Mouse (Mus musculus): ENCODE measurements at regions not wholly inside any gene's neighbourhood (a gene's known extent, or its start where the extent isn't known, plus 50 kb on each side); places are given as distances from the start of the nearest gene placed in this dataset.

GRCm38 (mm10) chr15:38164848-38165247 lies 739.5 kb downstream of the 4930447A16Rik start:
- no peaks in the 10 kb centered on the region for H3K9me3 ChIP-seq (ENCODE audit: low read length)
- TF ChIP-seq CTCF (conservative IDR thresholded peaks at IDR 0.05; ENCODE audit: low read length) = no peak
- TF ChIP-seq NANOG (IDR thresholded peaks at IDR 0.05; ENCODE audit: borderline replicate concordance, low read length) = no peak
- TF ChIP-seq POU5F1 (IDR thresholded peaks at IDR 0.05; ENCODE audit: borderline replicate concordance, low read length) = no peak
- H3K4me1 ChIP-seq (replicated peaks; ENCODE audit: low read depth, low read length) = no peaks in the 10 kb centered on the region
- H3K36me3 ChIP-seq (ENCODE audit: insufficient read depth, low read length) = no peaks in the 10 kb centered on the region
- no peak overlapping the region for H3K4me3 ChIP-seq (replicated peaks; ENCODE audit: low read length)
- peaks cover 66% of the 10 kb centered on the region for H3K27me3 ChIP-seq (ENCODE audit: insufficient read depth, low read length)

- peaks cover 62% of the 10 kb centered on the region for H3K27me3 ChIP-seq (ENCODE audit: insufficient read depth, low read length)
- H3K36me3 ChIP-seq (ENCODE audit: insufficient read depth, low read length) = no peaks in the 10 kb centered on the region
- H3K9me3 ChIP-seq (ENCODE audit: low read length) = no peaks in the 10 kb centered on the region
- no peak for TF ChIP-seq NANOG (IDR thresholded peaks at IDR 0.05; ENCODE audit: borderline replicate concordance, low read length)
- TF ChIP-seq CTCF (conservative IDR thresholded peaks at IDR 0.05; ENCODE audit: low read length) = no peak
- no peak for TF ChIP-seq POU5F1 (IDR thresholded peaks at IDR 0.05; ENCODE audit: borderline replicate concordance, low read length)
- H3K4me1 ChIP-seq (replicated peaks; ENCODE audit: low read depth, low read length) = no peaks in the 10 kb centered on the region
- no peak overlapping the region for H3K4me3 ChIP-seq (replicated peaks; ENCODE audit: low read length)
These were observed 740.6 kb downstream of the 4930447A16Rik start for GRCm38 (mm10) chr15:38165881-38166445.

- TF ChIP-seq POU5F1 (IDR thresholded peaks at IDR 0.05; ENCODE audit: borderline replicate concordance, low read length) (no peak), CTCF (conservative IDR thresholded peaks at IDR 0.05; ENCODE audit: low read length) (no peak), NANOG (IDR thresholded peaks at IDR 0.05; ENCODE audit: borderline replicate concordance, low read length) (no peak)
- no peaks in the 10 kb centered on the region for H3K36me3 ChIP-seq (ENCODE audit: insufficient read depth, low read length)
- no peaks in the 10 kb centered on the region for H3K9me3 ChIP-seq (ENCODE audit: low read length)
These were observed 741.1 kb downstream of the 4930447A16Rik start for GRCm38 (mm10) chr15:38166476-38166875.

GRCm38 (mm10) chr15:38167618-38168152 lies 742.3 kb downstream of the 4930447A16Rik start:
- Histone ChIP-seq H3K4me3 (replicated peaks; ENCODE audit: low read length) (no peak overlapping the region), H3K36me3 (ENCODE audit: insufficient read depth, low read length) (no peaks in the 10 kb centered on the region), H3K27me3 (ENCODE audit: insufficient read depth, low read length) (peaks cover 48% of the 10 kb centered on the region), H3K4me1 (replicated peaks; ENCODE audit: low read depth, low read length) (no peaks in the 10 kb centered on the region), H3K9me3 (ENCODE audit: low read length) (no peaks in the 10 kb centered on the region)
- TF ChIP-seq NANOG (IDR thresholded peaks at IDR 0.05; ENCODE audit: borderline replicate concordance, low read length) = no peak
- TF ChIP-seq POU5F1 (IDR thresholded peaks at IDR 0.05; ENCODE audit: borderline replicate concordance, low read length) = no peak
- no peak for TF ChIP-seq CTCF (conservative IDR thresholded peaks at IDR 0.05; ENCODE audit: low read length)

More at GRCm38 (mm10) chr15:38166476-38166875, 741.1 kb downstream of the 4930447A16Rik start:
- H3K4me1 ChIP-seq (replicated peaks; ENCODE audit: low read depth, low read length) = no peaks in the 10 kb centered on the region
- H3K4me3 ChIP-seq (replicated peaks; ENCODE audit: low read length) = no peak overlapping the region
- H3K27me3 ChIP-seq (ENCODE audit: insufficient read depth, low read length) = peaks cover 57% of the 10 kb centered on the region

- TF ChIP-seq NANOG (IDR thresholded peaks at IDR 0.05; ENCODE audit: borderline replicate concordance, low read length) = no peak
- TF ChIP-seq CTCF (conservative IDR thresholded peaks at IDR 0.05; ENCODE audit: low read length) = no peak
- no peak for TF ChIP-seq POU5F1 (IDR thresholded peaks at IDR 0.05; ENCODE audit: borderline replicate concordance, low read length)
These were observed 743.8 kb downstream of the 4930447A16Rik start for GRCm38 (mm10) chr15:38169191-38169590.

More at GRCm38 (mm10) chr15:38169191-38169590, 743.8 kb downstream of the 4930447A16Rik start:
- H3K4me3 ChIP-seq (replicated peaks; ENCODE audit: low read length) = no peak overlapping the region
- no peaks in the 10 kb centered on the region for H3K4me1 ChIP-seq (replicated peaks; ENCODE audit: low read depth, low read length)
- H3K36me3 ChIP-seq (ENCODE audit: insufficient read depth, low read length) = no peaks in the 10 kb centered on the region
- peaks cover 39% of the 10 kb centered on the region for H3K27me3 ChIP-seq (ENCODE audit: insufficient read depth, low read length)
- H3K9me3 ChIP-seq (ENCODE audit: low read length) = no peaks in the 10 kb centered on the region
